Mouse (Mus musculus) embryonic fibroblast, embryonic 13.5 days (primary cell): ENCODE measurements around the gene Gng2.

ENCODE experiments used
- CTCF ChIP-seq: IDR thresholded peaks from 2 replicates; pipeline ENCODE4 v1.5.1; 2011; ENCODE audit warnings: mild to moderate bottlenecking, control low read depth, low read length, moderate library complexity, borderline replicate concordance; ENCODE audit not compliant: insufficient read depth
- POLR2A ChIP-seq: IDR thresholded peaks from 2 replicates; pipeline ENCODE4 v1.6.1; 2011; ENCODE audit warnings: low read depth, mild to moderate bottlenecking, control low read depth, low read length, moderate library complexity

DNA sequence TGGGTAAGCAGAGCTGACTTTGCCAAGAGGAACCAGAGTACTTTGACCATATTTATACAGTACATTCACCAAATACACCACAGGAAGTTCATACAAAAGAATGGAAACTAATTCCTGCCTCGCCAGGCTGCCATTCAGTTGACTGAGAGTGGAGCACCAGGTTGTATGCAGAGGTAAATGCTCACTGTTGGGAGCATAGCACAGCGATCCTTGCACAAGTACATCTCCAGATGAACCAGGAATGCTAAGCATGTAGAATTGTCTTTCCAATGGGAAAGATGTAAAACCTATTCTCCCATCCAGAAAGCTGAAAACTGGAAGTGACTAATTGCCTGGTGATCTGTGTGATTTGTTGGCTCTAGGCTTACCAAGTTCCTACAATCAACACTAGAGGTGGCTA is 61.1 kb downstream of the Gng2 start:
- TF ChIP-seq POLR2A (no peak), CTCF (no peak)
